Mouse (Mus musculus): ENCODE data around the gene Pkd1. TPM values are rescaled to one million over a fixed set of nuclear protein-coding genes. Genes with fewer than 3 reads are reported as not detected.

Pkd1 gene
- total RNA-seq, 4 experiments from 2014 or later, result 72.1 to 120 (median 88.4) TPM

DNA sequence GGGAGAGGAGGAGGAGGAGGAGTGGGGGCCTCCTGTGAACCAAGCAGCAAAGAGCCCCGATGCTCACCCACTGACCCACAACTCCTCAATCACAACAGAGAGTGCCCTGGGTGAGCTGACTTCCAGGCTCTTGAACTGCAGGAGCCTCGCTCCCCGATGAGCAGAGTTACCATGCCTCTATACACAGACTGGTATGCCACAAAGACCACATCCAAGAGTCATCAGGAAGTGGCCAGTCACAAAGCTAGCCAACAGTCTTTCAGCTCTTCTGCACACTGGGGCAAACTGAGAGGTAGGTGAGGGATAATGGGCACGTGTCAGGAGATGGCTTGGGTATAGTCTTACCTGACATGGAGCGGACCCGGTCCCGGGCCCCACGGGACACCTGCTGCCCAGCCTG, 54.3 kb downstream of the Pkd1 start:
- DNase-seq (ENCODE audit: low spot score in 2 of 2), result no peak

DNA sequence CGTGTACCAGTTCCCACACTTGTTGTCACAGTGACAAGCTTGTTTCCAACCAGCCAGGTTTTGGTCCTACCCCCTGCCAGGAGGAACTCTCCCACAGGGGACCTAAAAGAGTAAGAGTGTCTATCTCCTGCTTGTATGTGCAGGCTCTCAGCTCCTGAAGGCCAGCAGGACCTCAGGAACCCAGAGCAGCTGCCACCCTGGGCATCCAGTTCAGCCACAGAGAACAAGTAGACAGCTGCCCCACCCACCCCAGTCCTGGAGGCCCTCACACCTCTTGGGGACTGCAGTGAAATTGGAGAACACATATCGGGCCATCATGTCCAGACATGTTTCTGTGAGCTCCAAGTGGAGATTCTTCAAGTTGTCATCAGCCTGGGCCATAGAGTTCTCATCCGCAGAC, 54.9 kb downstream of the Pkd1 start:
- DNase-seq (ENCODE audit: low spot score in 2 of 2), result no peak

GRCm38 (mm10) chr17:24608370-24608769, 58.7 kb downstream of the Pkd1 start:
- DNase-seq (ENCODE audit: low spot score in 2 of 2), result no peak

DNA sequence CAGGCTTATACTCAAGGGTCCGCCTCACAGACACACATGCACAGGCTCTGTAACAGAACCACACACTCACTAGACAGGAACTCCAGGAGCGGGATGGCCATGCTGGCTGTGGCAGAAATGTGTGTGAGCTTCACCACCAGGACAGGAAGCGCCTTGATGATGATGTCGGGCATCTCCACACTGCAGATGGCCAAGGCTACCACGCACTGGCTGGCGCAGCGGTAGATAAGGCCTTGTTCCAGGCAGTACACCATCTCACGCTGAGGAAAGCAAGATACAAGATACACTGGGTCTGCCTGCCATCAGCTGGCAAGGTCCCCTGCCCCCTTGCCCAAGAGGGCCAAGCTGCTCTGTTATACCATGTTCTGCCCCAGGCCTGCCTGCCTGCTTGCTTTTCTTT, 59.2 kb downstream of the Pkd1 start:
- DNase-seq (ENCODE audit: low spot score in 2 of 2), result no peak

DNA sequence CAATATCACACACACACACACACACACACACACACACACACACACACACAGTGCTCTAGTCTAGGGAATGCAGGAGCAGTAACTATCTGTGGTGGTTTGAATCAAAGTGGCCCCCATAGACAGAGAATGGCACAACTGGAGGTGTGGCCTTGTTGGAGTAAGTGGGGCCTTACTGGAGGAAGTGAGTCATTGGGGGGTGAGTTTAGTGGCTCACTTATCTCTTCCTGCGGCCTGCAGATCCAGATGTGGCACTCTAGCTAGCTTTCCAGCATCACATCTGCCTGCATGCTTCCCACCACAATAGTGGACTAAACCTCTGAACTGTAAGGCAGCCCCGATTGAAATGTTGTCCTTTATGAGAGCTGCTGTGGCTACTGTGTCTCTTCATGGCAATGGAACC, 61.1 kb downstream of the Pkd1 start:
- no peak for DNase-seq (ENCODE audit: low spot score in 2 of 2)

- DNase-seq (ENCODE audit: low spot score in 2 of 2), result no peak
These were observed 68.0 kb downstream of the Pkd1 start for GRCm38 (mm10) chr17:24617561-24618194.

DNA sequence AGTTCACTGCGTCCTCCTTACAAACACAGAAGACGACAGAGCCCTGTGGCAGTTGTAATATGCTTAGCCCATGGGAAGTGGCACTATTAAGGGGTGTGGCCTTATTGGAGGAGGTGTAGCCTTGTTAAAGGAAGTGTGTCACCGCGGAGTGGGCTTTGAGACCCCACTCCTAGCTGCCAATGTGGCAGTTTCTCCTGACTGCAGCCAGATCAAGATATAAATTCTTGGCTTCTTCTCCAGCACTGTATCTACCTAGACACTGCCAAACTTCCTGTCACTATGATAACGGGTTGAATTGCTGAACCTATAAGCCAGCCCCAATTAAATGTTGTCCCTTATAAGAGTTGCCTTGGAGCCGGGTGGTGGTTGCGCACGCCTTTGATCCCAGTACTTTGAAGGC, 75.8 kb downstream of the Pkd1 start:
- DNase-seq (ENCODE audit: low spot score in 2 of 2), result no peak

- peak in 1 of 2 experiments; percentile 74 for DNase-seq (ENCODE audit: low spot score in 2 of 2)
These were observed 79.0 kb downstream of the Pkd1 start for GRCm38 (mm10) chr17:24628646-24629045.

- peak; percentile 81 to 83 for DNase-seq (ENCODE audit: low spot score in 2 of 2)
These were observed 80.4 kb downstream of the Pkd1 start for GRCm38 (mm10) chr17:24630072-24630471.

DNA sequence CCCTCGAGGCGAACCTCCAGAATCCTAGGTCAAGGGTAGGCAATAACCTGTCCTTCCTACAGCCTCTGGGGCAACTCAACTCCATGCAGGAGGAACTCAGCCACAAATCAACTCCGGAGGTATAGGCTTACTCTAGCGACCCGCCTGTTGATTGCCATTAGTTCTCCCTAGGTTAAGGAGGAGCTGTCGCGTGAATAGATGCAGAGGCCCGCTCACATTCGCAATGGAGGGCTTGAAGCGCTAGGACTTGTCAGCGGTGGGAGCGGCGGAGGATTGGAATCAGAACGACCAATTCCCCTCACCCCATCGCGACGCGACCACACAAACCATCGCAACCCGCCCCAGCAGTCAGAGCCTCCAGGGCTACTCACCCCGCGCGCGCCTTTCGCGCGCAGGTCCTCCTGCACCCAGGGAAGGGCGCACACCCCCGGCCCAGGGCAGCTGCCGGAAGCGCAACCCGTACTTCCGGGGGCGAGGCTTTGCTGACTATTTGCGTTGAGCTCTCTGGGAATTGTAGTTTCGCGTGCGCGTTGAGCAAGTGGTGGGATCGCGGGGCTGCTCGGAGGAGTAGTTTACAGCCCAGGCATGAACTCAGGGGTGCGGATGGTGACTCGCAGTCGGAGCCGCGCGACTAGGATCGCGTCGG, 82.7 kb downstream of the Pkd1 start, which contains the start of the genes Tsc2 and Nthl1:
Gene Tsc2, minus strand, starts transcription at position 464 of the 646 bp plus-strand sequence.
Gene Nthl1, plus strand, starts transcription at position 514 of the 646 bp plus-strand sequence.
- peak; percentile 71 to 79 for DNase-seq (ENCODE audit: low spot score in 2 of 2)

GRCm38 (mm10) chr17:24632813-24633449, 83.3 kb downstream of the Pkd1 start:
- no peak for DNase-seq (ENCODE audit: low spot score in 2 of 2)

- DNase-seq (ENCODE audit: low spot score in 2 of 2), result no peak
These were observed 84.2 kb downstream of the Pkd1 start for GRCm38 (mm10) chr17:24633831-24634230.

DNA sequence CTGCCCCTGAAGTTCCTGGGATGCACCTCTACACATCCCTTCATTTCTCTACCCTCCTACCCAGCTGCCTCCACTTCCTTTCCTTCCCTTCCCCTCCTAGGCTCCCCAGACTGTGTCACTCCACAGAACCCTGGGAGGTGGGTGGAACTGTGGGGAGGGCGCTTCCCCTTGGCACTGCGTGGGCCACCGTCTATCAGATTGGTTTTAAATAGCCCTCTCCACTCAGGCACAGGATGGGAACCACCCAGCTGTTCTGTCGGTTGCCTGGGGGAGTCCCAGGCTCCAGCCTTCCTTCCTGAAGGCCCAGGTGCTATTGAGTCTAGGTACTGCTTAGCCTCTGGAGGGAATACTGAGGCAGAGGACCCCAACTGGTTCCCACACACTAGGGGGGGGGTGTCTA, 85.4 kb downstream of the Pkd1 start:
- no peak for DNase-seq (ENCODE audit: low spot score in 2 of 2)

DNA sequence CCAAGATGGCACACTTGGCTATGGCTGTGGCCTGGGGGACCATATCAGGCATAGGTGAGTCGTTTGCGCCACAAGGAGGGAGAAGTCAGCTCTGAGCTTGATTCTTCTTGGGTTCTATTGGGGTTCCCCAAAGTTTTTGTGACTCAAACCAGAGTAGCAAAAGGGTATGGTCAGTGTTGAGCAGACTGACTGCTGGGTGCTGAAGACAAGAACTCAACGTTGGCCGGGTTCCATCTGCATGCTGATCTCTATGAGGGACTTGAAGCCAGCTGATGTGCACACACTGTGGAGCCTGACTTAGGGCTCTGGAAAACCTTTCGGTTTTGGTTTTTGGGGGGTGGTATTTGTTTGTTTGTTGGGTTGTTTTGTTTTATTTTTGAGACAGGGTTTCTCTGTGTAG, 86.1 kb downstream of the Pkd1 start:
- no peak for DNase-seq (ENCODE audit: low spot score in 2 of 2)

DNA sequence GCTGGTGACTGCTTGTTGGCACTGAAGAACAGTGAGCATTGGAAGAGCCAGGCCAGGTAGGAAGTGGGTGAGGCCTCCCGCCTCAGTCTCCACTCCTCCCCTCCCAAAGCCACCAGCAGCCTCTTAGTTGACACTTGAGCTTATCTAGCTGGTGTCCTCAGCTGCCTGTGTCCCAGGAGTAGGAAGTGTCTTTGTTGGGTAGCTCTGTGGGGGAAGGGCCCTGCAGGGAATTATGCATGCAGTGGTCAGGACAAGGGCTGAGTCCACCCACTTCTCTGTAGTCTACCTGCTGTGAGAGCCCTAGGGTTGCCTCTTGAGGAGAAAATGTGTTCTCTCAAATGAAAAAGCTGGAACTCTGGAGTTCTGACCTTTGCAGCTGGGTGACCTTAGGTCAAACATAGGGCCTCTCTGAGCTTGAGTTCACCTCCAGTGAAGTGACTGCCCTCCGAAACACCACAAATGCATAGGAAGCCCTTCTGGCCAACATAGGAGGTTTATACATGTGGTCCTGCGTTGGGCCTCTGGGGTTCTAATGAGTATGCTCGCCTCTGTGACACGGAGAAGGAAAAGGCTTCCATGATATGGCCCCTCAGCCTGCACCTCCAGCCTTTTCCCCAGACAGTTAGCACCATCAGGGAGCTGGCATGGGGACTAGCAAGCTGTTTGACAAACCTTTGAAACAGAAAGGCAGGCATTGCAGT, 87.3 kb downstream of the Pkd1 start:
- DNase-seq (ENCODE audit: low spot score in 2 of 2), result no peak

DNA sequence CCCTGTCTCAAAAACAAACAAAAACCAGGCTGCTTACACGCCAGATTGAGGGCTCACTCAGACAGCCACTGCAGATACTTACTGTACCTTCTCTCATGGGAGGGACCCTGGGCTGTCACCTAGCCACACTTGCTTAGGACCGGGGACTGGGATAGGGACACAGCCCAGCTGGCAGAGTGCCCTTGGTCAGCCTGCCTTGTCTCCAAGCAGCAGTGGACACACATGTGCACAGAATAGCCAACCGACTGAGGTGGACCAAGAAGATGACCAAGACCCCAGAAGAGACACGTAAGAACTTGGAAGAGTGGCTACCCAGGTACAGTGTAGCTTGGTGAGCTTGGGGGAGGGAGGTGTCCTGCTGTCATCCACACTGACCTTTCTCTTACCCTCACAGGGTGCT, 88.6 kb downstream of the Pkd1 start:
- DNase-seq (ENCODE audit: low spot score in 2 of 2), result no peak

DNA sequence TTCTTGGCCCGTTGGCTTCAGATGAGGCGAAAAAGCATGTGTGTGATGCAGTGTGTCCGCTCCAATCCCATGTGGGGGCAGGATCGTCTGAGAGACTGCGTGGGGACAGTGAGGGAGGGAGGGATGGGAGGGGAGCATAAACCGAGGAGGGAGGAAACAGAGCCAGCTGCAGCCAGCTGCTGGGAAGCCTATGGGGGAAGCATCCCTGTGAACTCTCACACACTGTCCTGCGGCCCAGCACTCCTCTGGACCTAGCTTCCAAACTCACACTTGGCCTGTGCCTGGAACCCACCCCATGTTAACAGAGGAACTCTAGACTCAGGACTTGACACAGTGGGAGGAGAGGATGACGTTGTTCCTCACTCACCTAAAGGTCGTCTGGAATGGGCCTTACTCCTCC, 89.2 kb downstream of the Pkd1 start:
- no peak for DNase-seq (ENCODE audit: low spot score in 2 of 2)

DNA sequence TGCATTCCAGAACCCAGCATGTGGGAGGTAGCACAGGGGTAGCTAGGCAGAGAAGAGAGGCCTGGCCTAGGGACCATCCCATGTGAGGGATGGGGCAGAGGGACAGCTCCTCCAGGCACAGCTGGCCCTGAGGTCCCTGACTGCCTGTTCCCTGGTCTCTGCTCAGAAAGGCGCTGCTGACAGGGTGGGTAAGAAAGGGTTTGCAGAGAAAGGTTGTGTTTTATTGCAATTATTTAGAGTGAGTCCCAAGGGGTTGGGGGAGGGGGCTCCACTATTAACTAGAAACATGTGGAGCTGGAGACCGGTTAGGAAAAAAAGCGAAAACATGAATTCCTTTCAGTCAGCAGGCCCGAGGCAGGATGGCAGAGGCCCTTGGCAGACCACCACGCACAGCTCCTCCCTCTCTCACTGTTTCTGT, 89.9 kb downstream of the Pkd1 start:
- no peak for DNase-seq (ENCODE audit: low spot score in 2 of 2)

GRCm38 (mm10) chr17:24640119-24640518, 90.5 kb downstream of the Pkd1 start:
- no peak for DNase-seq (ENCODE audit: low spot score in 2 of 2)

DNA sequence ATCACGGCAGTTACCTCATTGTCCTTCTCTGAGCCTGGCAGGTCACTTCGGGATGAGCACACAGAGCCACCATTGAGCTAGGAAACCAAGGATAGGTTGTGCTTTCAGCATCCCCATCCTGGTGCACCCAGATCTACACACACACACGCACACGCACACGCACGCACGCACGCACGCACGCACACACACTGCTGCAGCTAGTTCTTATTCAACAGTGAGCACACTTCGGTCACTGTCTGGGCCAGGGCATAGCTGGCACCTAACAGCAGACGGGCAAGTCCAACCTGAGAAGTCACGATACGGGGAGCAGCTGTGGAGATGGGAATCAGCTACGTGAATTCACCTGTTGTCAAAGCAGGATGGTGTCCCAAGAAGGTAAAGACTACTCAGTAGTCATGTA, 90.9 kb downstream of the Pkd1 start:
- DNase-seq (ENCODE audit: low spot score in 2 of 2), result no peak

GRCm38 (mm10) chr17:24641944-24642343, 92.3 kb downstream of the Pkd1 start:
- no peak for DNase-seq (ENCODE audit: low spot score in 2 of 2)

DNA sequence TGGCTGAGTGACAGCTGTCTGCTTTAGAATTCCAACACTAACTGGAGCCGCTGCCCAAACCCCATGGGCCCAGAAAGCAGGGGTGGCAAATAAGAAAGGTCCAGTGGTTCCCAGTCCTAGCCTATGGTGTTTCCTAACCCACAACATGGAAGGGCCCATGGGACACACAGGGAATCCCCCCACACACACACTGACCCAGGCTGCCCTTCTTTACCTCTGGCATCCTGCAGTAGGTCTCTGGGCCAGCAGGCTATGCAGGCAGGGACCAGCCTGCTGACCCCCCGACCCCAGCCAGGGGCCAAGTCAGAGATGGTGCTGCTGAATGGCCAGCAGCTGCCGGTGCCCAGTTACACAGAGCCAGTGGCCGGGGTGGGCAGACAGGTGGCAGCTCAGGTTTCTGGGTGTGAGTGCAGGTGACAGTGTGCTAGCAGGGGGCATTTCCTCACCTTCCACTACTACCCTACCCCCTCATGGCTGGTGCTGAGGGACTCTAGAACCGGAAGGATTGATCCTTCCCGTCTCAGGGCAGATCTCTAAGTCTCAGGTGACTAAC, 93.2 kb downstream of the Pkd1 start:
- DNase-seq (ENCODE audit: low spot score in 2 of 2), result no peak
